Mouse (Mus musculus): ENCODE measurements at regions not wholly inside any gene's neighbourhood (a gene's known extent, or its start where the extent isn't known, plus 50 kb on each side); places are given as distances from the start of the nearest gene placed in this dataset.

GRCm38 (mm10) chr9:118396425-118397053, 81.5 kb upstream of the Eomes start:
- intact Hi-C loops (cut with DNase I; ENCODE audit: low total_unique reads), result no loop called here
- DNase-seq, result no peak

GRCm38 (mm10) chr9:118400520-118400919, 77.5 kb upstream of the Eomes start:
- no peak for DNase-seq
- intact Hi-C loops (cut with DNase I; ENCODE audit: low total_unique reads), result no loop called here

- intact Hi-C loops (cut with DNase I; ENCODE audit: low total_unique reads), result no loop called here
- DNase-seq, result no peak
These were observed 76.8 kb upstream of the Eomes start for GRCm38 (mm10) chr9:118401170-118401569.

GRCm38 (mm10) chr9:118404867-118405266, 73.1 kb upstream of the Eomes start:
- DNase-seq, result no peak
- intact Hi-C loops (cut with DNase I; ENCODE audit: low total_unique reads), result no loop called here

- intact Hi-C loops (cut with DNase I; ENCODE audit: low total_unique reads), result no loop called here
- no peak for DNase-seq
These were observed 72.0 kb upstream of the Eomes start for GRCm38 (mm10) chr9:118405926-118406518.

- no peak for DNase-seq
- intact Hi-C loops (cut with DNase I; ENCODE audit: low total_unique reads), result no loop called here
These were observed 62.0 kb upstream of the Eomes start for GRCm38 (mm10) chr9:118416032-118416431.

- intact Hi-C loops (cut with DNase I; ENCODE audit: low total_unique reads), result no loop called here
- DNase-seq, result no peak
These were observed 61.5 kb upstream of the Eomes start for GRCm38 (mm10) chr9:118416475-118416874.

GRCm38 (mm10) chr9:118424344-118424743, 53.7 kb upstream of the Eomes start:
- intact Hi-C loops (cut with DNase I; ENCODE audit: low total_unique reads), result no loop called here
- DNase-seq, result no peak
